Mouse (Mus musculus) cerebellum, adult 11 months (tissue): ENCODE results near the gene Abl2.

ENCODE experiments used
- DNase-seq: peaks from one replicate; pipeline ENCODE4 v3.0.0; 2022

The Abl2 gene

GRCm38 (mm10) chr1:156672720-156673475 lies 114.3 kb downstream of the Abl2 start:
- DNase-seq, result no peak

DNA sequence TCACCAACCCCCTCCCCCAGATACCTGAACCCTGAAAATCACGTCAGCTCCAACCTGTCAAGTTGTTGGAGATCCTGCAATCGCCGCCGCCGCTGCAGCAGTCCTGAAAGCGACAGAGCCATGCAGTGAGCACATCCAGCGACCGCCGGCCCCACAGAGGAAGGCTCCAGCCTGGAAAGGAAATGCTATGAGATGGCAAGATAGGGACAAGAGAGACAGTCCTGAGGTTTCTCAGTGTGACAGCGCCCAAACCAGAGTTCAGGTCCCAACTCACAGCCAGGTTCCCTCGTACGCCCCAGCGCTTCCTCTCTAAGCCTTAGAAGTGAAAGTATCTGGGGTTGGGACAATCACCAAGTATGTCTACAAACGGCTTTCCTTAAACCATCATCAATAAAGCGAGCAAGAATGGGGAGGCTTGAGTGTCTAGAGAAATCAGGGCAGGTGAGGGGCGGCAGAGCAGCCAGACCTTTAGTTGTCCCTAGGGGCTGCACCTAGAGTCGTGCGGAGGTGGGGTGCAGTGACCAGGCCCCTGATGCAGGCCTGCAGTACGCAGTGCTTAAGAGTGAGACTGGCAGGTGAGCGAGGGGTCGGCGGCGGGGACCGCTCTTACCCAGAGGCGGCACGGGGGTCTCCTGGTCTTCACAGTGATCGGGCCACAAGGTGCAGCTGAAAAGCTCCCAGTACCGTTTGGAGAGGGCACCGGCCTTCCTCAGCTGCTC lies 115.0 kb downstream of the Abl2 start:
- DNase-seq, result no peak

DNA sequence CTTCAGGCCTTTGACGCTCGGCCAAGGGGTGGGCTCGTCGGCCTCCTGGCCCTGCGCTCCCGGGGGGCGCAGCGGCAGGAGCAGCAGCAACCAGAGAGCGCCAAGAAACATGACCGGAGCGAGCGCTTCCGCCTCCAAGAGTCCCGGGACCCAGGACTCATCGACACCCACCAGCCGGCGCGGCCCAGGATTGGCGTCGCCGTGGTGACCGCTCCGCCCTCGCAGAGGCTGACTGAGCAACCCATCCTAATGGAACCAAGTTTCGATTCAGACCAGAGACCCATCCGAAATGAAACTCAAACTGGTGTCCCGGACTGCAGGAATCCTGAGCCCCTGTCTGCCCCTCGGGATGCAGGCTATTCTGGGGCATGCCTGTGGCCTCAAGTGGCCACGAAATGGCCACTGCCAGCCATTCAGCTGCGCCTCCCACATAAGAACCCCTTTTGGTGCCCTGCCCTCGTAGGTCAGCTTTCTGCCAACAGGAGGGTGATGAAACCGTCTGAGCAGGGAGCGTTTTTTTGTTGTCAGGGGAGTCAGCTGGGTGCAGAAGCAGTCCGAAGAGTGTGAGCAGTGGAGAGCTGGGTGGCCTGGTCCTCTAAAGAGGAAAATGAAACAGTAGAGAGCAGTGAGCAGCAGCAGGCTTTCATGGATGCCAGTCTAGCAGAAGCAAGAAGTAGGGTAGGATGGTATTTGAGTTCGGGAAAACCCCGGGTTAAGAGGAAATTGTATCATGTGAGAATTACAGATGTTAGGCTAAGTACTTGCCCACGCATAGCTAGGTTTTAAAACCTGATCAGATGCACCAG lies 115.8 kb downstream of the Abl2 start, which contains the start of gene Tor3a:
Gene Tor3a (minus strand): TSS at position 162 of the 806 bp plus-strand sequence.
- DNase-seq, result peak; percentile 52

- peak; percentile 50 for DNase-seq
Measured at GRCm38 (mm10) chr1:156676171-156676570, 117.6 kb downstream of the Abl2 start.

DNA sequence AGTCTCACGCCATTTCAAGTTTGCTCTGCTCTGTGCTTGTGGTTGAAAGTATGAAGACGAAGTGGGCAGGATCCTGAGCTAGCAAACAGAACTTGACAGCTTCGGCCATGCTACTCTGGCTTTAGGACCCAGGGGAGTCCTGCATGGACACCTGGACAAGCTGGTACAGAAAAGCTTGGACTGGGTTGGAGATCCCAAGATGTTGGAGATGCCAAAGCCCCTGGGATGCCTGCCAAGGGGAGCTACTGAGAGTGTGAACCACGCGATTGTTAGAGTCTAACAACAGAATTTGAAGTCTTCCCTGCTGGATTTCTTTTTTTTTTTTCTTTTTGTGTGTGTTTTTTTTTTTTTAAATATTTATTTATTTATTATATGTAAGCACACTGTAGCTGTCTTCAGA lies 118.0 kb downstream of the Abl2 start:
- no peak for DNase-seq

- no peak for DNase-seq
Measured at GRCm38 (mm10) chr1:156677230-156677629, 118.6 kb downstream of the Abl2 start.

GRCm38 (mm10) chr1:156679599-156679998 lies 121.0 kb downstream of the Abl2 start:
- no peak for DNase-seq

GRCm38 (mm10) chr1:156686025-156686661 lies 127.6 kb downstream of the Abl2 start:
- DNase-seq, result no peak
